Mouse (Mus musculus) cerebellum, adult (tissue): Measurements from ENCODE around the gene Kbtbd13.
"Not testable (repeated sequence)": the region's sequence is repeated elsewhere in the genome, so short reads cannot be mapped to it uniquely, and the experiment has no call there.

Experiments used
- ATAC-seq: cut with Nextera tagmentation; 2 replicates; pipeline ENCODE4 v1.9.2; 2017; ENCODE audit warnings: mild to moderate bottlenecking, moderate library complexity, mixed read lengths; ENCODE audit not compliant: insufficient number of reproducible peaks, low FRiP score, low TSS enrichment

Gene Kbtbd13

DNA sequence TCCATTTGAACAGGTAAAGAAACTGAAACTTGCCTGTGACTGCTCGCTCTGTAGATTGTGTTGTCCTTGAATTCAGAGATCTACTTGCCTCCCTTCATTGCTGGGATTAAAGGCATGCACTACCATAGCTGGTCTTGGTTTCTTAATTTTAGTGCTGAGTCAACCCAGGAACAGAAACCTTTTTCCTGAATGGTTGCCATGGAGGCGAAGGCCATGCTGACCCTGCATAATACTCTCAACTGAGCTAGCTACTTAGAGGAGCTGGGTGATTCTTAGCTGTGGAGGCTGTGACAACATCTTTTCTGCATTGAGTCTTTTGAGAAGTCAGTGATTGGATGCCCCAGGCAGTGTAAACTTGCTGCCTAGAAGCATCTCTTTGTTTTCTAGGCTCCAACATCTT lies 34.5 kb downstream of the Kbtbd13 start:
- ATAC-seq: no peak

DNA sequence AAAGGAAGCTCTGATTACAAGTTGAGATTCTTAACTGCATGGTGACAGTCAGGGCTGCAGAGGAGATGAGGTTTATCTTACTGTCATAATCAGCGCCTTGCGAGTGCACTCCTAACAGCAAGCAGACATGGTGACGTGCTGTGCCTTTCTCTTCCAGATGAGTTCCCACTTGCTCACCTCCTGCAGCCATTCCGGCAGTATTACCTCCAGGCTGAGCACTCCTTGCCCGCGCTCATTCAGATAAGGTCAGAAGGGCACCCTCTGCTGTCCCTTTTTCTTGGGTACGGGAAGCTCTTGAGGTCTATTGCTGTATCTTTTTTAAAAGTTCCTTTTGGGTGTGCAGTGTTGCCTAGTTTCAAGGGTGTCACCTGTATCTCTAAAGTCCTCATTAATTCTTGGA lies 34.9 kb downstream of the Kbtbd13 start:
- ATAC-seq: no peak

DNA sequence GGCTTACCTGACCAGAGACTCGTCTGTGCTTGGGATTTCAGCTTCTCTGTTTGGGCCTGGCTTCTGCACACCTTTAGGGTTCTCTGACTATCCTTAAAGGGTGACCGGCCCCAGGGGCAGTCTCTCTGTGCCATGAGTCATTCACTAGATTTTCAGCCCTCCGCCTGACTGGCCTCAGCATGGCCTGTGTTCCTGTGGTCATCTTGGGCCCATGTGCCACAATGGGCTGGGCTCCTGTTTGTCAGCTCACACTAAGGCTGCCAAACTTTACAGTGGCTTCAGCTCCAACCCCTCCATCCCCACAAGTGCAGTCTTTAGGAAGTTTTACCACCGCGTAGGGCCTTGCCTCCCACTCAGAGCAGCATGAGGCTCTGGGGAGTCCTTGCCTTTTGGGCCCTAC lies 38.2 kb downstream of the Kbtbd13 start:
- no peak for ATAC-seq

DNA sequence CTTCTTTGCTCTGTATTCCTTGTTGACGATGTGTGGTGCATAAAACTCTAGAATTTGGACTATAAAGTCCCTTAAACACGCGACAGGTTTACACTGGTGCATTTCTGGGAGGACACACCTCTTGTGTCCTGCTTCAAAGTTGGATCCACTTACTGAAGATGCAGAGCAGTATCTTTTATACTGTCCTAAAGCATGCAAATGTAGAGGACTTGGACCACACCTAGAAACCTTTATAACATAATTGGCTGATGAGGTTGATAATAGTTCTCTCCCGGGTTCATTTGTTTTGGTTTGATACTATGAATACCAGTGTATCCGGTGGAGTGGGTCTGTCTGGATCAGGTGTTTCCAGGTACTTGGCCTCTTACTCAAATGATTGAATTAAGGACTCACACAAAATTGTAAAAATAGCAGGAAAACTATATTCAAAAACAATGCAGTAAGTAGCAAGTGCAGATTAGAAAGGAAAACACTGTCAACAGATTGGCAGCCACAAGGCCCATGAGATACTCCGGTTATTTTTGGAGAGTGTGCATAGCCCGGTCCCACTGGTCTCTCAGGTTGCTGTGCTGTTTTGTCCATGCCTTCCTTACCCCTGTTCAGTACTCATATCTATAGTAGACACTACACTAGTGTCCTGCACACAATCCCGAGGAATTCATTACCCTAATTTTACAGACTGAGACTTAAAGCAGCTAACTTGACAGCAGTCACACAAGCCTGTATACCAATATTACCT lies 44.2 kb downstream of the Kbtbd13 start:
- no peak for ATAC-seq

DNA sequence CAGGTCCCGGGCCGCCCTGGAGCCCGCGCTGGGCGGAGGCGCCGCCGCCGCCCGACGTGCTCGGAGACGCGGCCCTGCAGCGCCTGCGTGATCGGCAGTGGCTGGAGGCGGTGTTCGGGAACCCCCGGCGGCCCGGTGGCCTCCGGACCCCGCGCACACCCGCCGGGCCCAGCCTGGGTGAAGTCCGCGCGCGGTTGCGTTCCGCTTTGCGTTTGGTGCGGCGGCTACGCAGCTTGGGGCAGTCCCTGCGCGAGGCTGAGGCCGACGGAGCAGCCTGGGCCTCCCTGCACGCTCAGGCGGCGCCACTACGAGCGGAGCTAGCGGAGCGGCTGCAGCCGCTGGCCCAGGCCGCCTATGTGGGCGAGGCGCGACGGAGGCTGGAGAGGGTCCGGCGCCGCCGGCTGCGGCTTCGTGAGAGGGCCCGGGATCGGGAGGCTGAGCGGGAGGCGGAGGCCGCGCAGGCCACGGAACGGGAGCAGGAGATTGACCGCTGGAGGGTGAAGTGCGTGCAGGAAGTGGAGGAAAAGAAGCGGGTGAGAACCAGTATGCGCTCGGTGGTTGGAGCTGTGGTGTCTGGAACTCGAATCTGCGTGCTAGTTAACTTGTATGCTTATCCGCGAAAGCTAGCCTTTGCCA lies 44.9 kb downstream of the Kbtbd13 start:
- peak; percentile 72; the same call in 1 of the 2 replicates for ATAC-seq

DNA sequence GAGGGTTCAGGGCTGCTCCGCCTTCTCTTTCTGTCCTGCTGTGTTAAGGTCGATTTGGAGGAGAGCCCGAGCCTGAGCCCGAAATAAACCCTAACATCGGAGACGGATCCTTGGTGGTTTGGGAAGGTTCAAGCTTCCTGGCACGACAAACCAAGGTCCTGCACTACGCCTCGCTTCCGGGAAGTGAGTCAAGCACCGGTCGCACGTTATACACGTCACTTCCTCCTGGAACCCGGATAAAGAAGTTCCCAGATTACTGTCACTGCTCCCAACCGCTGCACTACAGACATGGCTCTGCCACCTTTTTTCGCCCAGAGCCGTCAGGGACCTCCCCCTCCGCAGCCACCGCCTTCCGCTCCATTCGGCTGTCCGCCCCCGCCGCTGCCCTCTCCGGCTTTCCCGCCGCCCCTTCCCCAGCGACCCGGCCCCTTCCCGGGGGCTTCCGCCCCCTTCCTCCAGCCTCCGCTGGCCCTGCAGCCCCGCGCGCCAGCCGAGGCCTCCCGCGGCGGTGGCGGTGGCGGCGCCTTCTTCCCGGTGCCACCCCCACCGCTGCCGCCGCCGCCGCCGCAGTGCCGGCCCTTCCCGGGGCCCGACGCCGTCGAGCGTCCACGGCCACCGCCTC lies 45.5 kb downstream of the Kbtbd13 start, which contains the start of gene Pdcd7:
TSS of gene Pdcd7 (plus strand) at position 251 of the 622 bp plus-strand sequence.
- peak; percentile 92; the same call in 1 of the 2 replicates for ATAC-seq

DNA sequence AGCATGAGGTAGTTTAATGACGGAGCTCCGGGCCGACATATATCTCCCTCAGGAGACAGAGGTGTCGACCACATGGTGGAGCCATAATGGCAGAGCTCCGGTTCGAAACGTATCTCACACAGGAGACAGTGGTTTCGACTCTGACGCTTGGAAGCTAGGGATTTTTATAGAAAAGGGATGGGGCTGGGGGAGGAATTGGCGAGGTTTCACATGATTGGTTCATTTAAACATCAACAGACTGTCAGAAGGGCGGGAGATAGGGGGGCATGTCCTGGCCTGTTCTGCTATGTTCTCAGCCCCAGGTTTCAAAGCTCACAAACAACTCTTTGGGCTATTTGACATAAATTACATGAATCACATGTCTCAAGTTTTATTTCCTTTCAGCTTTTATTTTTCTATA lies 46.0 kb downstream of the Kbtbd13 start:
- ATAC-seq: not testable (repeated sequence)

DNA sequence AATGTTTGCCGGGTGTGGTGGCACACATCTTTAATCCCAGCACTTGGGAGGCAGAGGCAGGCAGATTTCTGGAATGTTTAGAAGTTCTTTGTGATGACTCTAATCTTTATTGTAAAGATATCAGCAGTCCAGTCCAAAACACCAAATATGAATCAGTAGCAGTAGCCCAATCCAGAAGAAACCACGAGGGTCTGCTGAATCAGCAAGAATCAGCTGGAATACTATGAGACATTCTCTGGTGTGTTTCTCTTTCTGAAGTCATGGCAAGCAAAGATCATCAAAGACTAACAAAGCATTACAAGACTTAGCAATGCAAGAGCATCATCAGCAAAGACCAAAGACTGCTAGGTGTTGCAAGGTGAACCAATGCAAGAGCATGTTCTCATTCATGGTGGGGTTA lies 51.0 kb downstream of the Kbtbd13 start:
- no peak for ATAC-seq

DNA sequence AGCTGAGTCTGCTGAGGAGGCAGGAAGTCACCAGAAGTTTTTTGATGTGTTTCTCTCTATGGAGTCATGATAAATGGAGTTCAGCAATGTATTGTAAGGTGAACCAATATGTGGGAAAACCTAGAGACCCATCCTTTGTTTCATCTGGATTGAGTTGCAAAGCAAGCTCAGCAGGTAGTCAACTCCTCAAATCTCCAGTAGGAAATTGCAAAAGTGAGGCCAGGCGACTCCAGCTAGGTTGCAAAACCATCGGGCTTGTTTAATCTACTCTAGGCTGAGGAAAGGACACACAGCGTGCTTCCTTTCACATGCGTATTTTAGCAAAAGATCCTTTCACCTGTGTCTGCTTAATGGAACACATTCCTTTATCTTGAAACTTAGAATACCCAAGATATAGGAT lies 52.3 kb downstream of the Kbtbd13 start:
- no peak for ATAC-seq
